Mouse (Mus musculus): ENCODE measurements at regions not wholly inside any gene's neighbourhood (a gene's known extent, or its start where the extent isn't known, plus 50 kb on each side); places are given as distances from the start of the nearest gene placed in this dataset.
"Not testable (repeated sequence)": the region's sequence is repeated elsewhere in the genome, so short reads cannot be mapped to it uniquely, and the experiment has no call there.

DNA sequence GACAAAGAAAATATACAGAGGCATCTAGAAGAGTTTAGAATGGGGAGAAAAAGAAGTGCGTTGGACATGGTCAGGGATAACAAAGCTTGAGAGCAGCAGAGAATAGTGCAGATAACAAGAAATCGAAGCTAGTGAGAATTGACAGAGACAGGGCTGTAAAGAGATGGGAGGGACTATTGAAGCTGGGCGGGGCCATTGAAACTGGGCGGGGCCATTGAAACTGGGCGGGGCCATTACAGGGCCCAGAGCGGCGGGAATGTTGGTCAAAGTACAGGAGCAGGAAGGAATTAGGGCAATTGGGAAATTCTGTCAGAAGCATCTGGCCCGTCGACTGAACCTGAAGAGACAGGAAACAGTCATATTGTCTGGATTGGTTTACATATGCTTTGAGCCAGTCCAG lies 243.3 kb upstream of the Srek1ip1 start:
- DNase-seq (ENCODE audit: extremely low read depth, low read depth, low spot score), result peak; percentile 19
- Histone ChIP-seq H3K4me1 (ENCODE audit: control insufficient read depth, insufficient read depth, low read length) (no peaks in the 10 kb centered on the region), H3K36me3 (ENCODE audit: control insufficient read depth, insufficient read depth, low read length) (no peaks in the 10 kb centered on the region), H3K9ac (ENCODE audit: low read depth, low read length) (no peak overlapping the region), H3K79me2 (ENCODE audit: control insufficient read depth, insufficient read depth, low read length) (no peaks in the 10 kb centered on the region), H3K4me3 (ENCODE audit: insufficient read depth, low read depth, low read length) (no peak overlapping the region), H3K27ac (replicated peaks; ENCODE audit: insufficient read depth, low read depth, low read length) (no peak overlapping the region), H3K27me3 (ENCODE audit: control insufficient read depth, insufficient read depth, low read length) (no peaks in the 10 kb centered on the region)
- TF ChIP-seq CTCF (IDR thresholded peaks at IDR 0.05; ENCODE audit: low read depth, low read length), result no peak
- TF ChIP-seq POLR2A (IDR thresholded peaks at IDR 0.05; ENCODE audit: extremely low read depth, insufficient read depth, low read length), result no peak
- 62% methylated on average over 9 of the region's 9 CpGs for WGBS

DNA sequence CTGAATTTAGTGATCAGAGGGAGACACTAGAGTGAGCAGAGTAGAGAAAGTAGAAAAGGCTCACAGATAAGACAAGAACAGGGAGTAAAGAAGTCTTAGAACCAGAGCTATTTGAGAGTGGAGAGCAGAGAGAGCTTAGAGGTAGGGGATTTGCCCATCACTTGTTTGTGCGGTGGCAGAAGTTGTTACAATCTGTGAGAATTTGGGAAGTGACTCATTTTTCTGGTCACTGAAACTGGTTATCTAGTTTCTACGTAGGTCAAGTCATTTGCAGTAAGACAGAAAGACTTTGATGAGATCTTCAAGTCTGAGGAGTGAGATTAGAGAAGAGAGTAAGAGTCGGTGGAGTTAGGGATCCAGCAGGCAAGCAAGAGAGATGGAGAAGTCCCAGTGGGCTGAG lies 239.0 kb upstream of the Srek1ip1 start:
- no peaks in the 10 kb centered on the region for H3K27me3 ChIP-seq (ENCODE audit: control insufficient read depth, insufficient read depth, low read length)
- H3K9ac ChIP-seq (ENCODE audit: low read depth, low read length), result no peak overlapping the region
- WGBS, result 80% methylated on average over 3 of the region's 3 CpGs
- no peak for TF ChIP-seq CTCF (IDR thresholded peaks at IDR 0.05; ENCODE audit: low read depth, low read length)
- no peak for TF ChIP-seq POLR2A (IDR thresholded peaks at IDR 0.05; ENCODE audit: extremely low read depth, insufficient read depth, low read length)
- H3K4me3 ChIP-seq (ENCODE audit: insufficient read depth, low read depth, low read length), result no peak overlapping the region
- H3K79me2 ChIP-seq (ENCODE audit: control insufficient read depth, insufficient read depth, low read length), result no peaks in the 10 kb centered on the region
- H3K36me3 ChIP-seq (ENCODE audit: control insufficient read depth, insufficient read depth, low read length), result no peaks in the 10 kb centered on the region
- no peak for DNase-seq (ENCODE audit: extremely low read depth, low read depth, low spot score)
- no peak overlapping the region for H3K27ac ChIP-seq (replicated peaks; ENCODE audit: insufficient read depth, low read depth, low read length)
- H3K4me1 ChIP-seq (ENCODE audit: control insufficient read depth, insufficient read depth, low read length), result no peaks in the 10 kb centered on the region

DNA sequence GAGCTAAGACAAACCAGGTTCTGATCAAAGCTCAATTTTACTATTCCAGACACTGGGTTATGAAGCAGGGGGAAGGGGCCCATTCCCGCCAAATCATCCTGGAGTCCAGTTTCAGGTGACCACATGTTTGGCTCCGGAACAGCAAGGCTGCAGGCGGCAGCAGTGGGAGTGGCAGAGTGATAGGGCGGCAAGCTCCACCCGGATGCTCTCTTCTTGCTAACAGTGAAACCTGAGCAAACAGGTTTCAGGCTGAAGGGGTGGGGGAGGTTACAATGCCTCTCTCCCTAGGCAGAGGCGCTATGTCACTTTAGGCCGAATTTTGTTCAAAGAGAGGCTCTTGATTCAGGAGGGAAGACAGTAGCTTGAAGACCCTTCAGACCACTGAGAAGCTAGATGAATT lies 235.7 kb upstream of the Srek1ip1 start:
- H3K79me2 ChIP-seq (ENCODE audit: control insufficient read depth, insufficient read depth, low read length); H3K36me3 ChIP-seq (ENCODE audit: control insufficient read depth, insufficient read depth, low read length); H3K4me3 ChIP-seq (ENCODE audit: insufficient read depth, low read depth, low read length); DNase-seq (ENCODE audit: extremely low read depth, low read depth, low spot score); H3K27me3 ChIP-seq (ENCODE audit: control insufficient read depth, insufficient read depth, low read length); H3K27ac ChIP-seq (replicated peaks; ENCODE audit: insufficient read depth, low read depth, low read length); H3K9ac ChIP-seq (ENCODE audit: low read depth, low read length); H3K4me1 ChIP-seq (ENCODE audit: control insufficient read depth, insufficient read depth, low read length): not testable (repeated sequence)
- 24% methylated on average over 7 of the region's 7 CpGs for WGBS

GRCm38 (mm10) chr13:104559876-104560275 lies 232.4 kb upstream of the Srek1ip1 start:
- no peak overlapping the region for H3K27ac ChIP-seq (replicated peaks; ENCODE audit: insufficient read depth, low read depth, low read length)
- no peaks in the 10 kb centered on the region for H3K79me2 ChIP-seq (ENCODE audit: control insufficient read depth, insufficient read depth, low read length)
- DNase-seq (ENCODE audit: extremely low read depth, low read depth, low spot score), result no peak
- no peaks in the 10 kb centered on the region for H3K27me3 ChIP-seq (ENCODE audit: control insufficient read depth, insufficient read depth, low read length)
- no peaks in the 10 kb centered on the region for H3K36me3 ChIP-seq (ENCODE audit: control insufficient read depth, insufficient read depth, low read length)
- H3K4me3 ChIP-seq (ENCODE audit: insufficient read depth, low read depth, low read length), result no peak overlapping the region
- TF ChIP-seq POLR2A (IDR thresholded peaks at IDR 0.05; ENCODE audit: extremely low read depth, insufficient read depth, low read length) (no peak), CTCF (IDR thresholded peaks at IDR 0.05; ENCODE audit: low read depth, low read length) (no peak)
- no peaks in the 10 kb centered on the region for H3K4me1 ChIP-seq (ENCODE audit: control insufficient read depth, insufficient read depth, low read length)
- H3K9ac ChIP-seq (ENCODE audit: low read depth, low read length), result no peak overlapping the region
- 86% methylated on average over 5 of the region's 5 CpGs for WGBS

- H3K27ac ChIP-seq (replicated peaks; ENCODE audit: insufficient read depth, low read depth, low read length), result no peak overlapping the region
- H3K4me1 ChIP-seq (ENCODE audit: control insufficient read depth, insufficient read depth, low read length), result no peaks in the 10 kb centered on the region
- H3K27me3 ChIP-seq (ENCODE audit: control insufficient read depth, insufficient read depth, low read length), result no peaks in the 10 kb centered on the region
- H3K9ac ChIP-seq (ENCODE audit: low read depth, low read length), result no peak overlapping the region
- H3K36me3 ChIP-seq (ENCODE audit: control insufficient read depth, insufficient read depth, low read length), result no peaks in the 10 kb centered on the region
- 78% methylated on average over 15 of the region's 15 CpGs for WGBS
- no peaks in the 10 kb centered on the region for H3K79me2 ChIP-seq (ENCODE audit: control insufficient read depth, insufficient read depth, low read length)
- TF ChIP-seq POLR2A (IDR thresholded peaks at IDR 0.05; ENCODE audit: extremely low read depth, insufficient read depth, low read length) (no peak), CTCF (IDR thresholded peaks at IDR 0.05; ENCODE audit: low read depth, low read length) (no peak)
- DNase-seq (ENCODE audit: extremely low read depth, low read depth, low spot score), result no peak
- no peak overlapping the region for H3K4me3 ChIP-seq (ENCODE audit: insufficient read depth, low read depth, low read length)
These were observed 231.7 kb upstream of the Srek1ip1 start for GRCm38 (mm10) chr13:104560500-104561114.

DNA sequence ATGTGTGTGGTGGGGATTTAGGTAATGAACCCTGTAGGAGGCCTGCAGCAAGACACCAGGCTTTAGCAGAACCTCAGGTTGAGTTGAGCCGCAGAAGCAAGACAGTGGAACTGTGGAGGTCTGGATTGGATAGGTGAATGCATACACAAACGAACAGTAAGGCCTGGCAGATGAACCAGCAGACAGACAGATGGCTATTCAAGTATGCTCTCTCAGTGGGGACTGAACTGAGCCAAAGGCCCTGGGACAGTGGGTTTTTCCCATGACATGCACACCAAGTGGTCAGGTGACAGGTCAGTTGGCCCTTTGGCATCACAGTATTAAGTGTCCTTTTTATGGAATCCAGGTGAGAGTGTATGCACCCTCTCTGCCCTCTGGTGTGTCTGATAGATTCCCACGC lies 229.7 kb upstream of the Srek1ip1 start:
- TF ChIP-seq CTCF (IDR thresholded peaks at IDR 0.05; ENCODE audit: low read depth, low read length), result no peak
- no peak for TF ChIP-seq POLR2A (IDR thresholded peaks at IDR 0.05; ENCODE audit: extremely low read depth, insufficient read depth, low read length)
- 74% methylated on average over 3 of the region's 3 CpGs for WGBS
- no peaks in the 10 kb centered on the region for H3K79me2 ChIP-seq (ENCODE audit: control insufficient read depth, insufficient read depth, low read length)
- H3K4me3 ChIP-seq (ENCODE audit: insufficient read depth, low read depth, low read length), result no peak overlapping the region
- no peak overlapping the region for H3K27ac ChIP-seq (replicated peaks; ENCODE audit: insufficient read depth, low read depth, low read length)
- no peaks in the 10 kb centered on the region for H3K36me3 ChIP-seq (ENCODE audit: control insufficient read depth, insufficient read depth, low read length)
- DNase-seq (ENCODE audit: extremely low read depth, low read depth, low spot score), result no peak
- H3K4me1 ChIP-seq (ENCODE audit: control insufficient read depth, insufficient read depth, low read length), result no peaks in the 10 kb centered on the region
- no peak overlapping the region for H3K9ac ChIP-seq (ENCODE audit: low read depth, low read length)
- H3K27me3 ChIP-seq (ENCODE audit: control insufficient read depth, insufficient read depth, low read length), result no peaks in the 10 kb centered on the region
